ENCODE assay signal across 22 mouse cellular contexts in the genomic region with DNA sequence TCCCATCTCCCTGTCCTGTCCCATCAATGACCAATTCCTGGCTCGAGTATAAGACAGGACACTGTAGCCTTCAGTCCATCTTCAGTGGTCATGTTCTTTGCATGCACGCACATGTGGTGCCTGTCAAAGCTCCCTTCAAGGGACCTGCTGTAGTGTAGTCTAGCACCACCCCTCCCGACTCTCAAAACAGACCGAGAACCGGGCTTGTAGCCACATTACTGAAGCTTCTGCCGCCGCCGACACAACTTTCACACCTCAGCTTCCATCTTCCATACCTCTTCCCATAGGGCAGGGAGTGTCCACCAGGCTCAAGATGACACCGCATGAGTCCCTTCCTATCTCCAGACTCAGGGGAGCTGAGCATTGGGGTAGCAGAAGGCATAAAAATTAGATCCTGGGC. TPM values are rescaled to one million over a fixed set of nuclear protein-coding genes. Genes with fewer than 3 reads are reported as not detected.
DNase-seq lines count a peak whose midpoint lies in the region; TF ChIP-seq lines count a peak whose summit lies in the region.
"Had no signal": no experiment of that assay in that cellular context is flagged by ENCODE, and none has a peak within 500 bp of the region (broad histone marks: within the 10 kb centered on the region; RNA-seq: fewer than 3 reads in every experiment).

No protein-coding gene starts in this region.

- DNase-seq in left cerebral cortex, adult 2 months (ENCODE audit: extremely low spot score in 1 of 2, low spot score in 2 of 2), result peak in 1 of 2 experiments; percentile 30
- no peak for DNase-seq in left cerebral cortex, postnatal 4 days
- peak; percentile 39 to 71 for DNase-seq in left cerebral cortex, postnatal 25 days (ENCODE audit: low spot score in 2 of 2)
- DNase-seq in left cerebral cortex, postnatal 14 days (ENCODE audit: low spot score in 2 of 2), result no peak
- DNase-seq in brain, adult 2 months (ENCODE audit: low read depth, low spot score), result peak; percentile 60
- DNase-seq in spleen, postnatal 14 days (ENCODE audit: low spot score in 2 of 2), result no peak
- DNase-seq: adrenal gland, adult 2 months; adrenal gland, postnatal 10 days; adrenal gland, postnatal 25 days; cerebellum, adult 11-12 months; cerebellum, adult 2 months; cerebellum, adult 9-10 months; cerebellum, postnatal 25 days; embryo, embryonic 11 days had no signal

- no peak overlapping the region for H3K4me3 ChIP-seq in left cerebral cortex, adult 2 months
- no peak overlapping the region for H3K4me3 ChIP-seq in cortical plate, adult 2 months (ENCODE audit: insufficient read depth, low read length)
- H3K4me3 ChIP-seq: embryonic facial prominence, embryonic 13.5 days; embryonic facial prominence, embryonic 15.5 days; erythroblast, embryonic 14.5 days; forebrain, embryonic 10.5 days; forebrain, embryonic 12.5 days had no signal

- peak; percentile 40; the same call in 1 of the 2 replicates for TF ChIP-seq POLR2A in cortical plate, adult 2 months (IDR thresholded peaks at IDR 0.05; ENCODE audit: extremely low read depth, insufficient read depth, low read length)

- peak overlapping the region; percentile 77 for H3K27ac ChIP-seq in left cerebral cortex, adult 2 months
- peak overlapping the region; percentile 57; the same call in 1 of the 2 replicates for H3K27ac ChIP-seq in cortical plate, adult 2 months (ENCODE audit: insufficient read depth, low read length)
- H3K27ac ChIP-seq: embryonic facial prominence, embryonic 13.5 days; embryonic facial prominence, embryonic 15.5 days; forebrain, embryonic 10.5 days; forebrain, embryonic 12.5 days had no signal

- no peak for TF ChIP-seq CTCF in left cerebral cortex, adult 2 months (IDR thresholded peaks at IDR 0.05)
- no peak for TF ChIP-seq CTCF in cortical plate, adult 2 months (IDR thresholded peaks at IDR 0.05; ENCODE audit: extremely low read depth, insufficient read depth, low read length)

- peaks cover 27% of the 10 kb centered on the region for H3K4me1 ChIP-seq in cortical plate, adult 2 months (ENCODE audit: control insufficient read depth, insufficient read depth, low read length)
- H3K4me1 ChIP-seq: embryonic facial prominence, embryonic 15.5 days had no signal

- intact Hi-C loops in left cerebral cortex, adult 2 months (cut with DNase I), result no loop called here
- intact Hi-C loops in left cerebral cortex, postnatal 4 days (cut with DNase I), result no loop called here
- intact Hi-C loops in left cerebral cortex, postnatal 25 days (cut with DNase I), result no loop called here
- intact Hi-C loops in left cerebral cortex, postnatal 14 days (cut with DNase I), result no loop called here

RNA-seq across cellular contexts. Expression of a gene that starts 5.4 kb away (rescaled TPM):
- total RNA-seq in left cerebral cortex, adult 2 months (2021), result 100 to 1,000 TPM; 216 to 338 TPM
- total RNA-seq in left cerebral cortex, postnatal 4 days (2021), result 100 to 1,000 TPM; 152 to 156 TPM
- total RNA-seq in left cerebral cortex, postnatal 25 days (2021), result 100 to 1,000 TPM; 221 to 264 TPM
- 100 to 1,000 TPM; 225 to 284 TPM for total RNA-seq in left cerebral cortex, postnatal 14 days (2021)
- 96.0 and 107 TPM in 2 replicates for polyA plus RNA-seq in cortical plate, adult 2 months (2012; rRNA removed)
- polyA plus RNA-seq: erythroblast, embryonic 14.5 days had no signal

RNA-seq across cellular contexts. Expression of a gene that starts 25.2 kb away (rescaled TPM):
- not detected for total RNA-seq in left cerebral cortex, adult 2 months (2021)
- total RNA-seq in left cerebral cortex, postnatal 4 days (2021), result not detected
- total RNA-seq in left cerebral cortex, postnatal 25 days (2021), result not detected
- total RNA-seq in left cerebral cortex, postnatal 14 days (2021), result not detected
- not detected in 2 replicates for polyA plus RNA-seq in cortical plate, adult 2 months (2012; rRNA removed)
- total RNA-seq: adrenal gland, adult 2 months; adrenal gland, postnatal 10 days; adrenal gland, postnatal 25 days; adrenal gland, postnatal 4 days had no signal
- polyA plus RNA-seq: adrenal gland, adult 2 months; cerebellum, adult 2 months; erythroblast, embryonic 14.5 days had no signal

RNA-seq across cellular contexts. Expression of a gene that starts 27.7 kb away (rescaled TPM):
- 100 to 1,000 TPM; 359 to 380 TPM for total RNA-seq in left cerebral cortex, adult 2 months (2021)
- total RNA-seq in left cerebral cortex, postnatal 4 days (2021), result 100 to 1,000 TPM; 156 to 162 TPM
- 100 to 1,000 TPM; 337 to 354 TPM for total RNA-seq in left cerebral cortex, postnatal 25 days (2021)
- total RNA-seq in left cerebral cortex, postnatal 14 days (2021), result 100 to 1,000 TPM; 328 to 359 TPM
- 282 and 292 TPM in 2 replicates for polyA plus RNA-seq in cortical plate, adult 2 months (2012; rRNA removed)
- polyA plus RNA-seq: C2C12; erythroblast, embryonic 14.5 days had no signal

RNA-seq across cellular contexts. Expression of a gene that starts 56.1 kb away (rescaled TPM):
- 100 to 1,000 TPM; 179 to 186 TPM for total RNA-seq in left cerebral cortex, adult 2 months (2021)
- 100 to 1,000 TPM; 244 to 265 TPM for total RNA-seq in left cerebral cortex, postnatal 4 days (2021)
- total RNA-seq in left cerebral cortex, postnatal 25 days (2021), result 100 to 1,000 TPM; 187 to 191 TPM
- total RNA-seq in left cerebral cortex, postnatal 14 days (2021), result 100 to 1,000 TPM; 223 to 226 TPM
- 171 and 176 TPM in 2 replicates for polyA plus RNA-seq in cortical plate, adult 2 months (2012; rRNA removed)

Comparison
In these comparisons a context has a peak if more than half of its experiments do, and no peak if none do; other contexts are left out.
1. DNase-seq: peak in left cerebral cortex, postnatal 25 days (2 of 2) and brain, adult 2 months (single experiment); none in left cerebral cortex, postnatal 4 days (single experiment), left cerebral cortex, postnatal 14 days (0 of 2) and spleen, postnatal 14 days (0 of 2).